Mouse (Mus musculus): ENCODE measurements around the gene Gm5142.

Gene Gm5142

DNA sequence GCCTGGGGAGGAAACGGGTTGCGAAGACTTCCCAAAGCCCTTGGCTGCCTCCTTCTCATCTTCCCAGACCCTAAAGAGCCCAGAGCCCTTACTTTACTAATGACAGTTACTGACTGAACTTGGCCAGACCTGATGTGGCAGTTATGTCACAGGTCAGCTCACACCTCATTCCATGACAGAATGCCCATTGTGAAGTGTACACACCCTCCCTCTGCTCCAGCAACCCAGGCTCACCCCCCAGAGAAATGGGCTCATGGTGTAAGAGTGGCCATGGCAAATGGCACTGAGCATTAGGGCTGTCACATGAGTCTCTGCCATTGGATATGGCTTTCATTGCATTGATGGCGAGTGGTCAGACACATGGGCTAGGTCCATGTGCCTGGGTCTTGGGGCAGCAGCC, at the start of gene Gm5142:
Gm5142 (minus strand) TSS at position 101 of the 400 bp plus-strand sequence.
- in situ Hi-C loops (cut with MseI, MboI), result no loop called here

GRCm38 (mm10) chr14:59226240-59226639, 47.7 kb upstream of the Gm5142 start:
- in situ Hi-C loops (cut with MseI, MboI), result no loop called here

GRCm38 (mm10) chr14:59219241-59219640, 40.7 kb upstream of the Gm5142 start:
- in situ Hi-C loops (cut with MseI, MboI), result no loop called here

DNA sequence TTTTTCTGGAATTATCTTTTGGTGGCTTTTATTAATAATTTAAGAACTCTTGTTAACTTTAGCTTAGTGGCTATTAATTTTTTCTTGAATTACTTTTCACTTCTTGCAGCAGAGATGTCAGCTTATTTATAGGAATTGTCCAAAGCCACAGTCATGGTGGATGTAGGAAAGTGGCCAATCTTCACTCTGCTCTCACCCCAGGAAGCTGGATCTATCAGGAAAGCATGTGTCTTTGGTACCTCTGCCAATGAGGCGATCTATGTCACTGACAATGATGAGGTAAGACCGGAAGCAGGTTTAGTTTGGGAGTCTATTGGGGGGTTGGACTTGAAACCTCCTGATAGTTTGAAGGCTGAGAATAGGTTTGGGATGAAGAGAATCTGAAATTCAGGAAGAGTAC, 31.3 kb upstream of the Gm5142 start:
- in situ Hi-C loops (cut with MseI, MboI), result no loop called here

- in situ Hi-C loops (cut with MseI, MboI), result no loop called here
These were observed 30.5 kb upstream of the Gm5142 start for GRCm38 (mm10) chr14:59209003-59209402.

DNA sequence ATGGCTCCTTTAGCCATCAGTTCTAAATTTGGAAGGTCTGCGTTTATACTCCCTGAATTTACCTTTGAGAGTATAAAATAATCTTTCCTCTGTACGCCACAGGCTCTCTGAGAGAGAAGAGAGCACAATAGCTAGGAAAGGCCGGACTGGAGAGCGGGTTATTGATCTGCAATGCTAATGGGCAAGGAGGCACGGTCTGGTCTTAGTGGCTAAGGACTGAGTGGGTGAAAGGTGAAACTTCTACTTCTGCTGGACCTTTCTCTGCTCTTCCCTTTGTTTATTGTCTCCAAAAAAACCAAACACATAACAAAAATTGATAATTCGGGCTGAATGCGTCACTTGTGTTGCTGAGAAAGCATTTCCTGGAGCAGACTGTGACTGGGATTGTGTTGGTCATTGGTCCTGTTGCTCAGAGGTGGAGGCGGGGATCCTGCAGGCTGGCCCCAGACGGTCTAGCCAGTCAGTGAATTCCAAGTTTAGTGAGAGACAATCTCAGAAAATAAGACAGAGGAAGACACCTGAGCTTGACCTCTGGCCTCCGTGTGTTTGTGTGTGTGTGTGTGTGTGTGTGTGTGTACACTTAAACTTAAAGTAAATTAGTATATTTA, 27.5 kb upstream of the Gm5142 start:
- in situ Hi-C loops (cut with MseI, MboI), result no loop called here

DNA sequence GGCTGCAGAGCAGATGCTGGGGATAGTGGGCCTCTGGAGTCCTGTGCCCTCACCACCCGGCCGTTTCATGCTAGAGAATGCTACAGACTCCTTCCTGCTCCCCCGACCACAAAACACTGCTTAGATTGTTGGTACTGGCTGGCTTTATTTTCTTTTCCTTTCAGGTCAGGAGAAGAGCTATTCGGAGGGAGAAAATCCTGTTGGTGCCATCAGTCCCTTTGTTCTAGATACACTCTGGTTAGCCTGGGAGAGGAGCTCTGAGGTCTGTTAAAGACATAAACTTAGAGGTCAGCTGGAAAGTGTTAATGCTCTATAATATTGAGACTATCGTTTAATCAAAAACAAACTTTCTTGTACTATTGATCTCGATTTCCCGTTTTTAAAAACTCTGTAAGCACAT, 26.9 kb upstream of the Gm5142 start:
- in situ Hi-C loops (cut with MseI, MboI), result no loop called here

DNA sequence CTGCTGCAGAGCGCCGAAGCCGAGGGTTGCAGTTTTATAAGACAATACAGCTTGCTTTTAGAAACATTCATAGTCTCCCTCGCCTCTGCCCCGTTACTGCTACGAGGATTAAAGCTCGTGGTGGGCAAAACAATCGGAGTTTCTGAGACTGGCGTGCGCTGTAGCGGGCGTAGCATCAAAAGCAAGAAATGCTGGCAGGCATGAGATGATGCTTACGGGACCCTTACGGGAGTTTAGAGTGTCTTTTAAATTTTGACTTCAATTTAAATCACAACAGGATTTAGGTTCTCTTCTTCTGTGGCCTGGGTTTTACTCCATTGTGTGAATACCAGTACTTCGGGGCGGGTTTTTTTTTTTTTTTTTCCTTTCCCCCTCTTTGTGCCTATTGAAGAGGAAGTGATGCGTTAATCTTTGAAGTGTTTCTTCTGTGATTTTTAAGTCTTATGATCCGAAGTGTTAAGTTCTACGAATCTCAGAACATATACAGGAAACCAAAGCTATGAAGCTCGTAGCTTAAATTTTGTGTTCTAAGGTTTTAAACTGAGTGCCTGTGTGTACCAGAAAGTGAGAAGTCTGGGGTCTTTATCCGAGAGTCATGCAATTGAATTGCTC, 23.2 kb upstream of the Gm5142 start:
- in situ Hi-C loops (cut with MseI, MboI), result no loop called here

DNA sequence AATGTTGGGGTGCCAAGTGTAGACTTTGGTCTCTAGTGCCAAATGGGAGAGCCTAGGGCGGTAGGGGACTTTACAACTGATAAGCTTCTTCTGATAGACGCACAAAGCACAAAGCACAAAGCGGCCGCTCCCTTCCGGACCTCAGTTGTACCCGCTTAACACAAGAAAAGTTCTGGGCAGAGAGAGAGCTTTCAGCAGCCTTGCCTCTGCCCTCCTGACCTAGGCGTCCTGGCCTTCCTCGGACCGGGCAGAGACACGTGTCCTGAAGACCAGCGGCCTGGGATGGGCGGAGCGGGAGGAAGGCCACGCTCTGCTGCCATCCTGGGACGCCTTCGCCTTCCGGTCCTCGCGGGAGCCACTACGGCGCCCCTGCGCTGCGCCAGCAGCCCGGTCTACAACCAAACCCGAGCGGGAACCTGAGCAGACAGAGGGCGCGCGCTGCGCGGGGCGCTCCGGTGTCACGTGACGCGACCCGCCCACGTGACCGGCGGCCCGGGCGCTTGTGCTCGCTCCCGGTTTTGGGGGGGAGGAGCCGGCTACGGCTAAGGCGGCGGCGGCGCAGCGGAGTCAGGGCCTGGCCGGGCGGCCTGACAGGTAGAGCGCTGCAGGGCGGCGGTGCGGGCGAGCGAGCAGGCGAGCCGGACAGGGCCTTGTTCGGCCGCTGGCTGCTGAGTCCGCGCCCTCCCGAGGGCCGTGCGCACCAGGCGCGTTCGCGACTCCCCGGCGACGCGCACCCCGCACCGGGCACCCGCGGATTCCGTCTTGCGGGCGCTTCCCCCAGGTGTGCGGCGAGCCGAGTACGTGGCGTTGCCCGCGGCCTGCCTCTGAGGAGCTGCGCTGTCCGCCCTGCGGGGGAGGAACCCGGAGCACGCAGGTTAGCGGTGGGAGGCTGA, 22.4 kb upstream of the Gm5142 start, which contains the start of gene Rcbtb1:
Rcbtb1 (plus strand) TSS at position 499 of the 893 bp plus-strand sequence.
- in situ Hi-C loops (cut with MseI, MboI), result no loop called here

GRCm38 (mm10) chr14:59186121-59186520, 7.6 kb upstream of the Gm5142 start:
- in situ Hi-C loops (cut with MseI, MboI), result no loop called here

- in situ Hi-C loops (cut with MseI, MboI), result no loop called here
These were observed 7.0 kb upstream of the Gm5142 start for GRCm38 (mm10) chr14:59185514-59185913.

- in situ Hi-C loops (cut with MseI, MboI), result no loop called here
These were observed 4.2 kb upstream of the Gm5142 start for GRCm38 (mm10) chr14:59182732-59183131.

DNA sequence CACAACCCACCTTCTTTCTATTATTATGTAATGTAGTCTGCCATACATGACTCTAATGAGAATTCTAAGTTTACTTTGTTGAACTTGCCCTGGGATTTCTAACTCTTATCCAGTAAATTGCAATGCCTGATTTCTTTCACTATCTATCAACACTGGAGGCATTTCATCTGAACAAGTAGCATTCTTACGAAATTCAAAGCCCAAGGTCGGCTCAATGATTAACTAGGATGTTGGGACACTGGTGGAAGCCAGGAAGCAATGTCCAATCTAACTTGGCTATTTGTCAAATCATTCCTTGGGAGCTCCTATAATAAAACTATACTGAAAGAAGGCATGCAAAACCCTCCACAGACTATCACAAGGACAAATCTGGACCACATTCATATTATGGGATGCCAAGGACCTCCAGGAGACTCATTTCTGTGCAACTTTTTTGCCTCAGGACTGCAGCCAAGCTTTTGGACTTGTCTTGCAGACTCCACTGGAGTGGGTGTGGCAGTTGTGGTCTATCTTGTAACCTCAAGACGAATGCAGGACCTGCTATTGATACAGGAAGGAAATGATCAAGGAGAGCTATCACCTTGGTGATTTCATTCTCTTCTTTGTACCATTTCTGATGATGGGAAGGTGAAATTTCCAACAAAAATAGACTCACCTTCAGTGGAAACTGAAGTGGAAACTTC, 21.4 kb downstream of the Gm5142 start:
- in situ Hi-C loops (cut with MseI, MboI), result no loop called here

DNA sequence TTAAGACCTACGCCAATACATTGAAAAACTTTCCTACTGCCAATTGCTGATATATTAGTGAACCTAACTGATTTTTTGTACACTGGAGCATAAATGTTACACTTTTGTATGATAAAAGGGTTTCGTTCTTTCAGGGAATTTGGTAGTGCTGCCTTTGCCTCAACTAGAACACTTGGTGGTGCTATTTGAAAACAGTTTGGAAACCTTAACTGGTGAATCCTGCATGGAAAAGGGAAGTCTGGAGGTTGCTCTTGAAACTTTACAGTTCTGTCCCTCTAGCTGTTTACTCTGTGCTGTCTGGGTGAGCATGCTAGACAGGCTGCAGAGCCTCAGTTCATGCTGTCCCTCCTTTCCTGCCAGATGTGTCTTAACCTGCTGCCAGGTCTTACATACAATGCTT, 23.0 kb downstream of the Gm5142 start:
- in situ Hi-C loops (cut with MseI, MboI), result no loop called here

GRCm38 (mm10) chr14:59142793-59143192, 35.8 kb downstream of the Gm5142 start, which contains the start of gene 1700129C05Rik:
TSS of gene 1700129C05Rik (minus strand) at chr14:59142893.
- in situ Hi-C loops (cut with MseI, MboI), result no loop called here

DNA sequence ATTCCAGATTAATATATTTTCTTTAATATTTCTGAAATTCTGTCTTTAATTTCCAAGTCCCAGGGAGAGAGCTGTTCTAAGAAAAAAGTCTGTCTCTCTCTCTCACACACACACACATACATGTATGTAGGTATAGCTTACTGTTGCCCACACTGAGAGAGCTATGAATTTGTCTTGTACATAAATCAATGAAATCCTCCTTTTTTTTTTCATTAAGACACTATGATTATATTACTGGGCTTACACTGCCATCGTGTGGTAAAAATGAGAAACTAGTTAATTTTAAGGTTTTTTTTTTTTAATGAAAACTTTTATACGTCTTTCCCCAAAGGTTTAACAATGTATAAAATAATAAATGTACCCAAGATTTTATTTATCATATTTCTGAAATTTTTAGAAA, 64.3 kb downstream of the Gm5142 start:
- in situ Hi-C loops (cut with MseI, MboI), result loop anchor here (25.0 kb wide), 1 partner anchor 1077 kb away; no protein-coding TSS in a partner anchor
